In the genomic region with DNA sequence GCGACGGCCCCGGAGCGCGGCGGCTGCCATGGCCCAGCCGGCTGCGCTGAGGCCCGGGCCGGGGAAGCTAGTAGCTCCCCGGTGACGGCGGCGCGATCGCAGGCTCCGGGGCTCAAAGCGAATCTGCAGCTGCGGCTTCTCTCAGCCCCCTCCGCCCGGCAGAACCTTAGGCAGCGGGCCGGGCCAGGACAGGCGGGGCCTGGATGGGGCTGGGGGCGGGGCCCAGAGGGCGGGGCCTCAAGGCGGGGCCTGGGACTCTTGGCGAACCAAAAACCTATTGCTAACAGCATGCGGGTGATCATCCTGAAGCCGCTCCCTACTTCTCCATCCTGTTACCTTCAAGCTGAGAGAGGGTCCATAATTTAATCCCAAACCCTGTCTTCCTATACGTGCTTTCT, we compare ENCODE assay signal across 8 mouse cellular contexts. TPM values are rescaled to one million over a fixed set of nuclear protein-coding genes. Genes with fewer than 3 reads are reported as not detected.
DNase-seq lines count a peak whose midpoint lies in the region; ATAC-seq and TF ChIP-seq lines count a peak whose summit lies in the region.

A gene (minus strand): TSS at position 239 of the 398 bp plus-strand sequence.

- H3K4me3 ChIP-seq in C2C12 (ENCODE audit: insufficient read depth, poor library complexity, severe bottlenecking) = peak within 1 kb of the TSS; percentile 60
- H3K4me3 ChIP-seq in embryonic fibroblast, embryonic 13.5 days (ENCODE audit: insufficient read depth, low read length) = peak within 1 kb of the TSS; percentile 94
- H3K4me3 ChIP-seq in heart, embryonic 10.5 days = peak within 1 kb of the TSS; percentile 97
- H3K4me3 ChIP-seq in kidney, embryonic 15.5 days (replicated peaks) = peak within 1 kb of the TSS; percentile 94
- H3K4me3 ChIP-seq in limb, embryonic 15.5 days = peak within 1 kb of the TSS; percentile 87
- peak within 1 kb of the TSS; percentile 95 for H3K4me3 ChIP-seq in midbrain, postnatal 0 days (ENCODE audit: low read depth, low read length)

- peak; percentile 87 for TF ChIP-seq POLR2A in embryonic fibroblast, embryonic 13.5 days (IDR thresholded peaks at IDR 0.05; ENCODE audit: low read depth, low read length)

- peak; percentile 100 for ATAC-seq in kidney, embryonic 15.5 days (replicated peaks; ENCODE audit: low FRiP score)
- peak; percentile 96 for ATAC-seq in limb, embryonic 15.5 days (ENCODE audit: insufficient number of reproducible peaks, low FRiP score, low TSS enrichment, low read depth)
- peak; percentile 97 for ATAC-seq in midbrain, postnatal 0 days (ENCODE audit: low FRiP score)

- DNase-seq in brain, adult 2 months (ENCODE audit: low read depth, low spot score) = peak; percentile 97
- DNase-seq in heart, embryonic 10.5 days (ENCODE audit: low spot score) = peak; percentile 93
- peak; percentile 95 for DNase-seq in midbrain, postnatal 0 days (ENCODE audit: low spot score)
- DNase-seq in spleen, postnatal 14 days (ENCODE audit: low spot score in 2 of 2) = peak; percentile 69 to 75

- TF ChIP-seq CTCF in C2C12 (IDR thresholded peaks at IDR 0.05; ENCODE audit: control insufficient read depth, insufficient read depth, insufficient read length) = no peak
- TF ChIP-seq CTCF in embryonic fibroblast, embryonic 13.5 days (IDR thresholded peaks at IDR 0.05; ENCODE audit: borderline replicate concordance, insufficient read depth, low read length) = no peak
- TF ChIP-seq CTCF in midbrain, postnatal 0 days (IDR thresholded peaks at IDR 0.05) = no peak

- peak within 1 kb of the TSS; percentile 95 for H3K9ac ChIP-seq in kidney, embryonic 15.5 days
- peak within 1 kb of the TSS; percentile 97 for H3K9ac ChIP-seq in limb, embryonic 15.5 days
- peak within 1 kb of the TSS; percentile 99 for H3K9ac ChIP-seq in midbrain, postnatal 0 days (replicated peaks; ENCODE audit: low read length, poor library complexity, severe bottlenecking)

- peaks cover 2% of the 10 kb centered on the region for H3K79me3 ChIP-seq in C2C12 (ENCODE audit: low read depth)

- H3K27ac ChIP-seq in embryonic fibroblast, embryonic 13.5 days (ENCODE audit: insufficient read depth, low read length) = peak within 1 kb of the TSS; percentile 78
- peak within 1 kb of the TSS; percentile 97 for H3K27ac ChIP-seq in heart, embryonic 10.5 days
- H3K27ac ChIP-seq in kidney, embryonic 15.5 days = peak within 1 kb of the TSS; percentile 96
- H3K27ac ChIP-seq in limb, embryonic 15.5 days = peak within 1 kb of the TSS; percentile 99
- H3K27ac ChIP-seq in midbrain, postnatal 0 days (ENCODE audit: low read depth, low read length) = peak within 1 kb of the TSS; percentile 94

- peak within 1 kb of the TSS; percentile 96 for H3ac ChIP-seq in C2C12 (ENCODE audit: control insufficient read depth, insufficient read length, low read depth)

- peak within 1 kb of the TSS; percentile 75 for H3K4me2 ChIP-seq in kidney, embryonic 15.5 days
- peak within 1 kb of the TSS; percentile 54 for H3K4me2 ChIP-seq in limb, embryonic 15.5 days
- H3K4me2 ChIP-seq in midbrain, postnatal 0 days (ENCODE audit: low read depth, low read length, poor library complexity, severe bottlenecking) = peak within 1 kb of the TSS; percentile 64

- H3K9me3 ChIP-seq in heart, embryonic 10.5 days = no peaks in the 10 kb centered on the region
- no peaks in the 10 kb centered on the region for H3K9me3 ChIP-seq in kidney, embryonic 15.5 days (replicated peaks)
- H3K9me3 ChIP-seq in limb, embryonic 15.5 days = no peaks in the 10 kb centered on the region
- H3K9me3 ChIP-seq in midbrain, postnatal 0 days (ENCODE audit: low read length) = no peaks in the 10 kb centered on the region

- WGBS in heart, embryonic 10.5 days = under 1% methylated on average over 31 of the region's 31 CpGs
- 1% methylated on average over 31 of the region's 31 CpGs for WGBS in kidney, embryonic 15.5 days
- 0% methylated on average over 31 of the region's 31 CpGs for WGBS in limb, embryonic 15.5 days
- under 1% methylated on average over 26 of the region's 31 CpGs for WGBS in midbrain, postnatal 0 days

- no peaks in the 10 kb centered on the region for H3K36me3 ChIP-seq in C2C12 (ENCODE audit: control insufficient read depth, insufficient read depth)
- no peaks in the 10 kb centered on the region for H3K36me3 ChIP-seq in heart, embryonic 10.5 days
- no peaks in the 10 kb centered on the region for H3K36me3 ChIP-seq in kidney, embryonic 15.5 days
- no peaks in the 10 kb centered on the region for H3K36me3 ChIP-seq in limb, embryonic 15.5 days
- no peaks in the 10 kb centered on the region for H3K36me3 ChIP-seq in midbrain, postnatal 0 days (ENCODE audit: insufficient read depth, low read length)

- H3K79me2 ChIP-seq in C2C12 (ENCODE audit: control insufficient read depth, insufficient read depth) = peaks cover 13% of the 10 kb centered on the region

- H3K4me1 ChIP-seq in embryonic fibroblast, embryonic 13.5 days (ENCODE audit: control insufficient read depth, insufficient read depth, low read length) = no peaks in the 10 kb centered on the region; the same call in 1 of the 2 replicates
- H3K4me1 ChIP-seq in heart, embryonic 10.5 days = peaks cover 6% of the 10 kb centered on the region; the same call in 1 of the 2 replicates
- H3K4me1 ChIP-seq in kidney, embryonic 15.5 days = peaks cover 13% of the 10 kb centered on the region; the same call in 1 of the 2 replicates
- peaks cover 8% of the 10 kb centered on the region for H3K4me1 ChIP-seq in limb, embryonic 15.5 days
- peaks cover 7% of the 10 kb centered on the region; the same call in 1 of the 2 replicates for H3K4me1 ChIP-seq in midbrain, postnatal 0 days (ENCODE audit: insufficient read depth, low read length)

- no peaks in the 10 kb centered on the region for H3K27me3 ChIP-seq in C2C12 (ENCODE audit: control insufficient read depth, insufficient read depth, insufficient read length)
- H3K27me3 ChIP-seq in heart, embryonic 10.5 days (ENCODE audit: insufficient read depth, poor library complexity, severe bottlenecking) = no peaks in the 10 kb centered on the region
- no peaks in the 10 kb centered on the region for H3K27me3 ChIP-seq in kidney, embryonic 15.5 days
- no peaks in the 10 kb centered on the region for H3K27me3 ChIP-seq in limb, embryonic 15.5 days
- H3K27me3 ChIP-seq in midbrain, postnatal 0 days (ENCODE audit: insufficient read depth, low read length) = no peaks in the 10 kb centered on the region

TF ChIP-seq in C2C12, 6 proteins besides CTCF, POLR2A, EP300 and RAD21:
- TF ChIP-seq MYOG (IDR thresholded peaks at IDR 0.05; ENCODE audit: control insufficient read depth, extremely low read depth, insufficient read length) = no peak
- no peak for TF ChIP-seq FOSL1 (IDR thresholded peaks at IDR 0.05; ENCODE audit: insufficient read depth, low read length, poor library complexity, severe bottlenecking)

RNA-seq across cellular contexts. Expression of the gene that starts here (rescaled TPM):
- 0.32 TPM for polyA plus RNA-seq in C2C12 (2012; fragmentation: generic; extraction: Trizol)
- 6.9 and 11.1 TPM in 2 replicates for polyA plus RNA-seq in embryonic fibroblast, embryonic 13.5 days (2011; ENCODE audit: insufficient read length, low read depth, missing spikeins)
- 3.1 and 4.4 TPM in 2 replicates for polyA plus RNA-seq in heart, embryonic 10.5 days (2016; fragmentation: Nextera tagmentation; extraction: Ambion mirVana)
- polyA plus RNA-seq in kidney, embryonic 15.5 days (2015; fragmentation: Nextera tagmentation; extraction: Ambion mirVana) = 3.4 and 3.9 TPM in 2 replicates
- polyA plus RNA-seq in limb, embryonic 15.5 days (2015; fragmentation: Nextera tagmentation; extraction: Ambion mirVana) = 5.9 and 6.8 TPM in 2 replicates
- 14.3 and 15.2 TPM in 2 replicates for total RNA-seq in midbrain, postnatal 0 days (2014; rRNA removed)
- polyA plus RNA-seq in midbrain, postnatal 0 days (2015; fragmentation: Nextera tagmentation; extraction: Ambion mirVana) = 4.3 and 6.0 TPM in 2 replicates

Comparison
In these comparisons a context has a peak if more than half of its experiments do, and no peak if none do; other contexts are left out.
1. Peak in every context shown above with its lines: DNase-seq, ATAC-seq, H3K4me3 ChIP-seq and H3K27ac ChIP-seq.